Mouse (Mus musculus): ENCODE measurements at regions not wholly inside any gene's neighbourhood (a gene's known extent, or its start where the extent isn't known, plus 50 kb on each side); places are given as distances from the start of the nearest gene placed in this dataset.

GRCm38 (mm10) chr13:97425731-97426130 is 184.8 kb downstream of the Enc1 start:
- in situ Hi-C loops (cut with MboI, MseI), result no loop called here

- in situ Hi-C loops (cut with MboI, MseI), result no loop called here
These were observed 183.0 kb downstream of the Enc1 start for GRCm38 (mm10) chr13:97423911-97424310.

- in situ Hi-C loops (cut with MboI, MseI), result no loop called here
These were observed 182.5 kb downstream of the Enc1 start for GRCm38 (mm10) chr13:97423298-97423817.

GRCm38 (mm10) chr13:97422897-97423296 is 182.0 kb downstream of the Enc1 start:
- in situ Hi-C loops (cut with MboI, MseI), result no loop called here

- in situ Hi-C loops (cut with MboI, MseI), result no loop called here
These were observed 180.9 kb downstream of the Enc1 start for GRCm38 (mm10) chr13:97421831-97422230.

GRCm38 (mm10) chr13:97420773-97421172 is 179.9 kb downstream of the Enc1 start:
- in situ Hi-C loops (cut with MboI, MseI), result no loop called here

- in situ Hi-C loops (cut with MboI, MseI), result no loop called here
These were observed 178.2 kb downstream of the Enc1 start for GRCm38 (mm10) chr13:97419100-97419499.

- in situ Hi-C loops (cut with MboI, MseI), result no loop called here
These were observed 177.8 kb downstream of the Enc1 start for GRCm38 (mm10) chr13:97418681-97419080.

GRCm38 (mm10) chr13:97418081-97418480 is 177.2 kb downstream of the Enc1 start:
- in situ Hi-C loops (cut with MboI, MseI), result no loop called here

GRCm38 (mm10) chr13:97415927-97416709 is 175.2 kb downstream of the Enc1 start:
- in situ Hi-C loops (cut with MboI, MseI), result no loop called here

- in situ Hi-C loops (cut with MboI, MseI), result no loop called here
These were observed 174.5 kb downstream of the Enc1 start for GRCm38 (mm10) chr13:97415381-97415780.

- in situ Hi-C loops (cut with MboI, MseI), result no loop called here
These were observed 171.2 kb downstream of the Enc1 start for GRCm38 (mm10) chr13:97412151-97412550.

- in situ Hi-C loops (cut with MboI, MseI), result no loop called here
These were observed 169.8 kb downstream of the Enc1 start for GRCm38 (mm10) chr13:97410550-97411201.

- in situ Hi-C loops (cut with MboI, MseI), result no loop called here
These were observed 169.1 kb downstream of the Enc1 start for GRCm38 (mm10) chr13:97409891-97410525.

- in situ Hi-C loops (cut with MboI, MseI), result no loop called here
These were observed 168.4 kb downstream of the Enc1 start for GRCm38 (mm10) chr13:97409291-97409780.

- in situ Hi-C loops (cut with MboI, MseI), result no loop called here
These were observed 167.7 kb downstream of the Enc1 start for GRCm38 (mm10) chr13:97408414-97409290.

- in situ Hi-C loops (cut with MboI, MseI), result no loop called here
These were observed 166.9 kb downstream of the Enc1 start for GRCm38 (mm10) chr13:97407773-97408172.

- in situ Hi-C loops (cut with MboI, MseI), result no loop called here
These were observed 165.8 kb downstream of the Enc1 start for GRCm38 (mm10) chr13:97406678-97407077.

GRCm38 (mm10) chr13:97402164-97402761 is 161.4 kb downstream of the Enc1 start:
- in situ Hi-C loops (cut with MboI, MseI), result no loop called here

GRCm38 (mm10) chr13:97401620-97402019 is 160.7 kb downstream of the Enc1 start:
- in situ Hi-C loops (cut with MboI, MseI), result no loop called here

- in situ Hi-C loops (cut with MboI, MseI), result no loop called here
These were observed 157.1 kb downstream of the Enc1 start for GRCm38 (mm10) chr13:97398041-97398440.
